Mouse (Mus musculus) T-helper 17 cell (primary cell): ENCODE data around the gene Ptprk.

ENCODE experiments used
- in situ Hi-C, 2 experiments: fragments of 300-600 bp; cut with MboI, MseI; formaldehyde crosslinking; loops; 1 replicate in 1 of 2; 2 replicates in 1 of 2; pipeline ENCODE4 v1.15.1; 2025; ENCODE audit warnings: high pct_unique_total_duplicates in 2 of 2

Ptprk gene

DNA sequence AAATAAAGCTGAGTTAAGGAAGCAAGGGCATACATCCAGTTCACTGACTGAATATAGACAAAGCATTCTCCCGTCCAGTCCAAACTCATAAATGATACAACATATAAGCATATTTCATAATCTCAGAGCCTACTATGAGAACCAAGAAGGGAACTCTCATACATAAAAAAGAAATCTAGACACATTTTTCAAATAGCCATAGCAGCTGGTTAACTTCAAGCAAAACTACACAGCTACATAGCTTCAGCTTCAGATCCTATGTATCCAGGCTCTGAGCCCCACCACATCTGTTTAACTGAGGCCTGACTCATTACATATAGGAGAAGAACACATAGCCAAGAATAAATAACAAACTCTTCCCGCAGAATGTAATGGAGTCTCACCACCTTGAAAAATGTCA, 539.8 kb downstream of the Ptprk start:
- in situ Hi-C loops: loop anchor here in 1 of 2 experiments (5.0 kb wide), 1 partner anchor 53 kb away; the partner anchor contains the start of gene Themis

- in situ Hi-C loops: no loop called here
These were observed 542.6 kb downstream of the Ptprk start for GRCm38 (mm10) chr10:28617203-28617602.

GRCm38 (mm10) chr10:28618002-28618401, 543.4 kb downstream of the Ptprk start:
- in situ Hi-C loops: no loop called here

- in situ Hi-C loops: no loop called here
These were observed 544.8 kb downstream of the Ptprk start for GRCm38 (mm10) chr10:28619415-28619814.

- in situ Hi-C loops: loop anchor here in 1 of 2 experiments (10.0 kb wide), 1 partner anchor 491 kb away; no protein-coding TSS in a partner anchor
These were observed 561.5 kb downstream of the Ptprk start for GRCm38 (mm10) chr10:28636096-28636495.

GRCm38 (mm10) chr10:28641887-28642286, 567.3 kb downstream of the Ptprk start:
- in situ Hi-C loops: no loop called here
